Mouse (Mus musculus): ENCODE results near the gene Zfp185.

Zfp185 gene

GRCm38 (mm10) chrX:72986841-72987519 is at the start of gene Zfp185:
Zfp185 (plus strand) TSS chrX:72987339.
- in situ Hi-C loops (cut with MboI; ENCODE audit: unreplicated experiment in 2 of 2): no loop called here

- in situ Hi-C loops (cut with MboI; ENCODE audit: unreplicated experiment in 2 of 2): no loop called here
Observed at GRCm38 (mm10) chrX:72953464-72953863, 33.7 kb upstream of the Zfp185 start.

DNA sequence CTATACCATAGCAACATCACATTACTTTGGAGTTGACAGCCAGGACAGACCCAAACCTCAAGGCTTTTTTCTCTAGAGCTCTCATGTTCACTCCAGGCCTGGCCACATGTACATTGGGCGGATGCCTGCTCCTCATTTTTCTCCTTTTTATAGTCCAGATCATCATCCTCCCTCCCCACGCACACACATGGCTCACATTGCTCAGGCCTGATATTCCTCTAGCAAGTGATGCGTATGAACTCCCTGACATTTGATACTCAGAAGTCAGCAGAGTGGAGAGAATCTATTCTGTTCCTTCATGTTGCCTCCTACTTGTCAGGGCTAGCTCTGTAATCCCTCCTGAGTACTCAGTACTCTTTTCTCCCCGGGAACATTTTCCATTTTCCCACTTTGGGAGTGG is 30.7 kb upstream of the Zfp185 start:
- in situ Hi-C loops (cut with MboI; ENCODE audit: unreplicated experiment in 2 of 2): no loop called here

GRCm38 (mm10) chrX:72960431-72960830 is 26.7 kb upstream of the Zfp185 start:
- in situ Hi-C loops (cut with MboI; ENCODE audit: unreplicated experiment in 2 of 2): no loop called here

DNA sequence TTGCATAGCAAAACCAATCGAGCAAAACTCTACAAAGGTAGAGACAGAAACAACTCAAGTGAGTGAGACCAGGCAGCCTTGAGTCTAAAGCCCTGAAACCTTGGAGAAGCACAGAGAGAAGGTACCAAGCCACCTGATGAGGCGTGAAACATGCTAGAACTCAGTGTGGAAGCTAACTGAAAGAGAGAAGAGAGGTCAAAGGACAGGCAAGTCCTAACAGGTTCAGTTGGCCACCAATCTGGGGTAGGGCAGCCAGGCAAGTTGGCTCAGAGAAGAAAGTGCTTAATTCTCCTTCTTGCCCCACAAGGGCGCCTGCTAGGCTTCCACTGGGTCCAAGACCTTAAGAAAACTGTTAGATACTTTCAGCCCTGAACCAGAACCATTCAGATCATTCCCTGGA is 25.6 kb upstream of the Zfp185 start:
- in situ Hi-C loops (cut with MboI; ENCODE audit: unreplicated experiment in 2 of 2): no loop called here

- in situ Hi-C loops (cut with MboI; ENCODE audit: unreplicated experiment in 2 of 2): no loop called here
Observed at GRCm38 (mm10) chrX:72962743-72963142, 24.4 kb upstream of the Zfp185 start.

DNA sequence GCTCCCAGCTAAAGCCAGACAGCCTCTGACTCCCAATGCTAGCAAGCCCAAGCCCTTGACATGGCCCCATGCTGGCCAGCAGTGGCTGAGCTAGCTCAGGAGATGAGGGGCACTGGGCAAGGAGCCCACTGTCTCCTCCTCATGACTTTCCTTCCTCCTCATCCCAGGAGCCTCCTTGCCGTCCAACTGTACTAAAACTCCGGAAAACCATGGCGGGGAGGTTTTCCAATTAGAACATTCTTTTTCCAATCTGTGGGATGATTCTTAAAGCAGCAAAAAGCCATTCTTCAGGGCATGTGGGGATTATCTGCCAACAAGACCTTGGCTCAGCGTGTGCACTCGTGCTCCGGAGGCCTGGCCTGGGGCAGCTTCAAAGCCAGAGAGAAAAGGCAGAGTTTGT is 4.3 kb upstream of the Zfp185 start:
- in situ Hi-C loops (cut with MboI; ENCODE audit: unreplicated experiment in 2 of 2): no loop called here

GRCm38 (mm10) chrX:72985607-72986006 is 1.5 kb upstream of the Zfp185 start:
- in situ Hi-C loops (cut with MboI; ENCODE audit: unreplicated experiment in 2 of 2): no loop called here

DNA sequence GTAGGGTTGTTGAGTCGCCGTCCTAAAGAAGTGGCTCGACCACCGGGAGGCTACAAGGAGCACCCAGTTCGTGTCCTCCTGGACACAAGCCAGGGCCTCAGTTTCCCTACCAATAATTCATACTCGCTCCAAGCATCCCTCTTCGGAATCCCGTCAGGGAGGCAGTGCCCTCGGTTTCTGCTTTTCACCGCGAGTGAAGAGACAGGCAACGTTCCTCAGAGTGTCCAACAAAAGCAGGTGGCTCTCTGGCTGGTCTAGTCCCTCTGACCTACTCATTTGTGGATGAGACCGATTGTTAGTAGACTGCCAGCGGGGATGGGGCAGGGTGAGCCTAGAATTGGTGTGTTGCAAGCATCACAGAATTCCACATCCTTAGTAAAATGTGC is 374 bp downstream of the Zfp185 start:
- in situ Hi-C loops (cut with MboI; ENCODE audit: unreplicated experiment in 2 of 2): no loop called here

- in situ Hi-C loops (cut with MboI; ENCODE audit: unreplicated experiment in 2 of 2): no loop called here
Observed at GRCm38 (mm10) chrX:72988431-72988830, 1.3 kb downstream of the Zfp185 start.

GRCm38 (mm10) chrX:72990581-72990980 is 3.4 kb downstream of the Zfp185 start:
- in situ Hi-C loops (cut with MboI; ENCODE audit: unreplicated experiment in 2 of 2): no loop called here

DNA sequence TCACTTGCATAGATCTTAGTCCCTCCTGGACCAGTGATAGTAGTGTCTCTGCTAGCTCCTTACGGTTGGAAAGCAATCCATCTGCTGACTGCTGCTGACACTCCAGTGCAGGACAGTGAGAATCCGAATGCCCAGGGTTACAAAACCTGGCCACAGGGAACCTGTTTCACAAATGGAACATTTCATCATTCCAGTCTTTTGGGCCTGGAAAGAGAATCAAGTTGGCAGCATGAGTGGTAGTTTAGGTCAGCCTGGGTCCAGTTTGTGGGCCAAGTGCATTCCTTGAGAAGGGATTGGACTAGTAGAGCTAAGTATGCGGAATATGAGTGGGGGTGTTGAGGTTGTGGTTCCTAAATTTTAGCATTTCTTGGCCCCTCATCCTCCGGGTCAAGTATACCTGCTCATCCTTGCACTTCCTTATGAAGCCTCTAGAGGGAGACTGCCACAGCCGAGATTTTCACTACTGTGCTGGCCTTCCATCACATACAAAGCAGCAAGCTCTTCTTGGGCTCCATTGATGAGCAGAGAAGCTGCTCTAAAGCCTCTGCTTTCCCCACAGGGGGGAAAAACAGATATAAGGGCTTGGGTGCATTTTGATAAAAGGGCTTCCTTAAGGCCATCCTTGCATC is 5.3 kb downstream of the Zfp185 start:
- in situ Hi-C loops (cut with MboI; ENCODE audit: unreplicated experiment in 2 of 2): no loop called here

- in situ Hi-C loops (cut with MboI; ENCODE audit: unreplicated experiment in 2 of 2): no loop called here
Observed at GRCm38 (mm10) chrX:72995542-72995941, 8.4 kb downstream of the Zfp185 start.

- in situ Hi-C loops (cut with MboI; ENCODE audit: unreplicated experiment in 2 of 2): loop anchor here (25.0 kb wide), 4 partner anchors 434 to 1409 kb away; partner anchors contain the start of genes Pnck (in 2 of the 2), Slc6a8 (in 2 of the 2), Flna (in 1 of the 2) and Trex2 (in 1 of the 2)
Observed at GRCm38 (mm10) chrX:73003110-73003509, 16.0 kb downstream of the Zfp185 start.

DNA sequence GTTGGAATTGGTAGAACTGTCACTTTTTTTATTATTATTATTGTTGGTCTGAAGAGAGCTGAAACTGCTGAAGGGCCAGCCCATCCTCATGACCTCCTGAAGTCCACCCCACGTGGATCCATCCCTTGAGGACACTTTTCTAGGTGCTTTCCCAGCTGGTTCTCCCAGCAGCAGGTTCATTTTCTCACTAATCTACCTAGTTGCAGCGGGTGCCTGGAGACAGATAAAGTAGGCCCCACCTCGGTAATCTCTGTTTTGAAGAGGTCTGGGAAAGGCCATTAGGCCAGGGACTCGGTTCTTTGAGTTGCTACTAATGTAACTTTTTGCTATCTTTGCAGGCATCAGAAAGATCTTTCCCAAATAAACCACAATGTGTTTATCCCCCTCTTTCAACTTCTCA is 18.5 kb downstream of the Zfp185 start:
- in situ Hi-C loops (cut with MboI; ENCODE audit: unreplicated experiment in 2 of 2): loop anchor here (5.0 to 25.0 kb wide), 5 partner anchors 432 to 1422 kb away; partner anchors contain the start of genes Pnck (in 2 of the 2), Slc6a8 (in 2 of the 2), Flna (in 1 of the 2) and G6pdx (in 1 of the 2)

DNA sequence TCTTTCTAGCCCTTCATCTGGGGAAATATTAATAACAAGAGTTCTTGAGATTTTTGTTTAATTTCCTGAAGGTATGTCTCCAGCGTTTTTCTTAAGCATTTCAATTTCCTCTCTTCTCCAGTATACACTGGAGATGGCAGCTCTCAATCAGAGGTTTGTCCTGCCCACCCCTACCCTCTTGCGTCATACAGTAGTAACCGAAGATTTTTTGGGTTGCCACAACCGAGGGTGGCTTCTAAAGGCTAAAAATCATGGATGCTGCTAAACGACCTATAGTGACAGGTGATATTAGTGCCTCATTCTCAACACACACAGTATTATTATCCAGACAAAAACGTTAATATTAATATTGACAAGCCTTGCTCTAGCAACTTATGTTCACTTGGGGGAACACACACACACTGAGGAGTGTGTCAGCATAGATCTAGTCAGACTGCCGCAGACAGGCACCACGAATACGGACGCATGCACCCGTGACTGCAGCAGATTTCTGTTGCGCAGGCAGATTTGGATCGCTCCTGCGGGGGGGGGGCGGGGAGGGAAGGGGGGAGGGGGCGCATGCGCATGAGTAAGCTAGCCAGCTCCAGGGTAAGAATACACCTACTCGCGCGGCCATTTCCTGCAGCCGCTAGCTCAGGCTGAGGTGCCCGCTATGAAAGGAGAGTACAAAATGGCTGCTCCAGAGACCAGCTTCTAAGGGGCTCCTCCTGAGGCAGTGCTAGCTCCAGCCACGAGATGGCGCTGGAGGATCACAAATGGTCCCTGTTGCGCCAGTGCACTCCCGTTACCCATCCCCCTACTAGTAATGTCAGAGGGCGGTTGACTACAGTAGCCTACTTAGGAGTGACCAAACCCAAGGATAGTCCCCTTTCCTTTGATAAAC is 20.7 kb downstream of the Zfp185 start:
- in situ Hi-C loops (cut with MboI; ENCODE audit: unreplicated experiment in 2 of 2): loop anchor here (5.0 to 25.0 kb wide), 5 partner anchors 429 to 1419 kb away; partner anchors contain the start of genes Pnck (in 2 of the 2), Slc6a8 (in 2 of the 2), Flna (in 1 of the 2) and G6pdx (in 1 of the 2)

GRCm38 (mm10) chrX:73012846-73013245 is 25.7 kb downstream of the Zfp185 start:
- in situ Hi-C loops (cut with MboI; ENCODE audit: unreplicated experiment in 2 of 2): loop anchor here (25.0 kb wide), 4 partner anchors 424 to 1399 kb away; partner anchors contain the start of genes Pnck (in 2 of the 2), Slc6a8 (in 2 of the 2), Flna (in 1 of the 2) and Trex2 (in 1 of the 2)

DNA sequence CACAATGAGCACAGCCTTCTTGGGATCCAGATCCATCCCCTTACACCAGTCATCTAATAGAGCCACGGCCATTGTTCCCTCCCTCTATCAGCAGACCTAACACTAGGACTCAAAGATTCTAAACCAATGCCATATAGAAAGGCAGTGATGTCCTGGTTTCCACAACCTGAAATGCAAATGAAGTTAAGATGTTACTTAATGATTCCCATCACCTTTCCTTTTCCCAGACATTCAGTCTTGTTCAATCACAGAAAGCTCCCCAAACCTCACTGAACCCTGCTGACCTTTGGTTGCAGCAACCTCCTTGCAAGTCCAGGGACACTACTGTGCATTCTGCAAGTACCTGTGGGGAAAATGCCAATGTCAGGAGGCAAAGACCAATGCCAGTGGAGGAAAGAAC is 49.9 kb downstream of the Zfp185 start, which contains the start of gene Pnma5:
Gene Pnma5, minus strand, starts transcription at position 101 of the 400 bp plus-strand sequence.
- in situ Hi-C loops (cut with MboI; ENCODE audit: unreplicated experiment in 2 of 2): no loop called here

- in situ Hi-C loops (cut with MboI; ENCODE audit: unreplicated experiment in 2 of 2): no loop called here
Observed at GRCm38 (mm10) chrX:73038831-73039230, 51.7 kb downstream of the Zfp185 start.

DNA sequence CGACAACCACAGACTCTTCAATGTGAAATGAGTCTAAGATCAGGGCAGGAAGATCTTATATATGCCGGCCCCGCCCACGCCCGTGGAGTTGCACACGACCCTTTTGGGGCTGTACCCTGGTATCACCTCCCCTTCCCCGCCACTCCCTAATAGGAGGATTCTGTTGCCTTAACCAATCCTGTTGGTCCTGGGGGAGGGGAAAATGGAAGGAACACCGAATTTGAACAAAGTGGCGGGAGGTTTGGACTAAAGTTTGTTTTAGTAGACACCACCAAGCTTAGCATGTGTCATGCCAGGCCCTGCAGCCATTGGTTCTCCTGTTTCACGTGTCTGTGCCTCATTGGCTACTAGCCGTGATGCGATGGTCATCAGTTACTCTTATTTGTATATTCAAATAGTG is 52.5 kb downstream of the Zfp185 start:
- in situ Hi-C loops (cut with MboI; ENCODE audit: unreplicated experiment in 2 of 2): no loop called here

Measured in v-Abl transformed pro-B cells (cell line).